Mouse (Mus musculus) limb, embryonic 15.5 days (tissue): ENCODE data around the gene Grik3. TPM values are rescaled to one million over a fixed set of nuclear protein-coding genes. Genes with fewer than 3 reads are reported as not detected.

ENCODE experiments used
- ATAC-seq: fragments of 200-750 bp; cut with Nextera tagmentation; 2 replicates; pipeline ENCODE4 v1.8.0; 2017; ENCODE audit warnings: low read depth, moderate TSS enrichment; ENCODE audit not compliant: insufficient number of reproducible peaks, low FRiP score, low TSS enrichment
- H3K27ac ChIP-seq: fragments of 300-500 bp; sonication (generic); 2 replicates; pipeline ENCODE4 v1.5.1; 2015; ENCODE audit warnings: moderate library complexity, mild to moderate bottlenecking, inconsistent platforms
- H3K27me3 ChIP-seq: fragments of 300-500 bp; sonication (generic); 2 replicates; pipeline ENCODE4 v1.6.1; 2015; ENCODE audit warnings: inconsistent platforms
- H3K36me3 ChIP-seq: fragments of 300-500 bp; sonication (generic); 2 replicates; pipeline ENCODE4 v1.6.1; 2015; ENCODE audit warnings: inconsistent platforms
- H3K4me1 ChIP-seq: fragments of 300-500 bp; sonication (generic); 2 replicates; pipeline ENCODE4 v1.6.1; 2015; ENCODE audit warnings: inconsistent platforms
- H3K4me2 ChIP-seq: fragments of 300-500 bp; sonication (generic); 2 replicates; pipeline ENCODE4 v1.6.1; 2015; ENCODE audit warnings: mild to moderate bottlenecking, inconsistent platforms
- H3K4me3 ChIP-seq: fragments of 300-500 bp; sonication (generic); 2 replicates; pipeline ENCODE4 v1.5.1; 2015; ENCODE audit warnings: mild to moderate bottlenecking, inconsistent platforms
- H3K9ac ChIP-seq: fragments of 300-500 bp; sonication (generic); 2 replicates; pipeline ENCODE4 v1.6.1; 2015; ENCODE audit warnings: inconsistent platforms
- H3K9me3 ChIP-seq: fragments of 300-500 bp; sonication (generic); 2 replicates; pipeline ENCODE4 v1.6.1; 2016; ENCODE audit warnings: inconsistent platforms
- WGBS: fragments of 180-500 bp; shearing (Covaris S2); methylation state at CpG from one replicate; pipeline ENCODE4 v1.1.7; 2015; 5-methylcytosine and 5-hydroxymethylcytosine counted together
- polyA plus RNA-seq: library from polyadenylated mRNA; unstranded; fragments of >200 nt; fragmentation: Nextera tagmentation; extraction: Ambion mirVana; gene quantifications from 2 replicates; pipeline ENCODE4 v1.2.1, GENCODE M21; 2015

Gene Grik3
- polyA plus RNA-seq, 1 experiment from 2014 or later, result 0.38 TPM

- Histone ChIP-seq H3K4me2 (no peak overlapping the region), H3K4me1 (no peaks in the 10 kb centered on the region), H3K27me3 (peaks cover 49% of the 10 kb centered on the region), H3K9me3 (no peaks in the 10 kb centered on the region), H3K4me3 (no peak overlapping the region), H3K36me3 (no peaks in the 10 kb centered on the region), H3K9ac (no peak overlapping the region), H3K27ac (no peak overlapping the region)
- ATAC-seq, result no peak
- 37% methylated on average over 14 of the region's 14 CpGs for WGBS
Measured at GRCm38 (mm10) chr4:125556405-125557308, 66.2 kb downstream of the Grik3 start.

- ATAC-seq, result no peak
- H3K4me3 ChIP-seq, result no peak overlapping the region
- H3K4me1 ChIP-seq, result peaks cover 6% of the 10 kb centered on the region; the same call in 1 of the 2 replicates
- peaks cover 66% of the 10 kb centered on the region for H3K27me3 ChIP-seq
- H3K9me3 ChIP-seq, result no peaks in the 10 kb centered on the region
- no peak overlapping the region for H3K9ac ChIP-seq
- 52% methylated on average over 5 of the region's 5 CpGs for WGBS
- H3K36me3 ChIP-seq, result no peaks in the 10 kb centered on the region
- no peak overlapping the region for H3K4me2 ChIP-seq
- no peak overlapping the region for H3K27ac ChIP-seq
Measured at GRCm38 (mm10) chr4:125559564-125559963, 69.1 kb downstream of the Grik3 start.

- WGBS, result 22% methylated on average over 2 of the region's 2 CpGs
- Histone ChIP-seq H3K36me3 (no peaks in the 10 kb centered on the region), H3K4me2 (no peak overlapping the region), H3K27ac (no peak overlapping the region), H3K4me3 (no peak overlapping the region), H3K4me1 (peaks cover 6% of the 10 kb centered on the region; the same call in 1 of the 2 replicates), H3K9me3 (no peaks in the 10 kb centered on the region), H3K9ac (no peak overlapping the region), H3K27me3 (peaks cover 64% of the 10 kb centered on the region)
- no peak for ATAC-seq
Measured at GRCm38 (mm10) chr4:125560806-125561205, 70.3 kb downstream of the Grik3 start.

GRCm38 (mm10) chr4:125563579-125563978 is 73.1 kb downstream of the Grik3 start:
- H3K27ac ChIP-seq, result no peak overlapping the region
- H3K4me2 ChIP-seq, result no peak overlapping the region
- H3K9ac ChIP-seq, result no peak overlapping the region
- ATAC-seq, result no peak
- WGBS, result 64% methylated on average over 10 of the region's 10 CpGs
- H3K9me3 ChIP-seq, result no peaks in the 10 kb centered on the region
- peaks cover 52% of the 10 kb centered on the region for H3K27me3 ChIP-seq
- peaks cover 6% of the 10 kb centered on the region; the same call in 1 of the 2 replicates for H3K4me1 ChIP-seq
- no peak overlapping the region for H3K4me3 ChIP-seq
- H3K36me3 ChIP-seq, result no peaks in the 10 kb centered on the region

- Histone ChIP-seq H3K27me3 (peaks cover 46% of the 10 kb centered on the region), H3K9me3 (no peaks in the 10 kb centered on the region), H3K9ac (no peak overlapping the region), H3K4me1 (peaks cover 6% of the 10 kb centered on the region; the same call in 1 of the 2 replicates), H3K27ac (no peak overlapping the region), H3K36me3 (no peaks in the 10 kb centered on the region), H3K4me2 (no peak overlapping the region), H3K4me3 (no peak overlapping the region)
- WGBS, result 28% methylated on average over 17 of the region's 17 CpGs
- ATAC-seq, result no peak
Measured at GRCm38 (mm10) chr4:125564008-125564710, 73.7 kb downstream of the Grik3 start.

- Histone ChIP-seq H3K36me3 (no peaks in the 10 kb centered on the region), H3K4me1 (peaks cover 6% of the 10 kb centered on the region; the same call in 1 of the 2 replicates), H3K27me3 (peaks cover 41% of the 10 kb centered on the region), H3K9me3 (no peaks in the 10 kb centered on the region), H3K4me3 (no peak overlapping the region), H3K27ac (no peak overlapping the region), H3K4me2 (no peak overlapping the region), H3K9ac (no peak overlapping the region)
- no peak for ATAC-seq
- 43% methylated on average over 8 of the region's 8 CpGs for WGBS
Measured at GRCm38 (mm10) chr4:125565711-125566439, 75.4 kb downstream of the Grik3 start.

- Histone ChIP-seq H3K27ac (no peak overlapping the region), H3K36me3 (no peaks in the 10 kb centered on the region), H3K9me3 (no peaks in the 10 kb centered on the region), H3K4me2 (no peak overlapping the region), H3K4me1 (peaks cover 10% of the 10 kb centered on the region), H3K4me3 (no peak overlapping the region), H3K9ac (no peak overlapping the region), H3K27me3 (peaks cover 48% of the 10 kb centered on the region)
- 80% methylated on average over 6 of the region's 6 CpGs for WGBS
- no peak for ATAC-seq
Measured at GRCm38 (mm10) chr4:125568210-125568609, 77.7 kb downstream of the Grik3 start.

GRCm38 (mm10) chr4:125571651-125572311 is 81.3 kb downstream of the Grik3 start:
- Histone ChIP-seq H3K27me3 (peaks cover 60% of the 10 kb centered on the region), H3K4me2 (no peak overlapping the region), H3K9ac (no peak overlapping the region), H3K9me3 (no peaks in the 10 kb centered on the region), H3K36me3 (no peaks in the 10 kb centered on the region), H3K4me1 (peaks cover 4% of the 10 kb centered on the region), H3K4me3 (no peak overlapping the region), H3K27ac (no peak overlapping the region)
- WGBS, result 24% methylated on average over 12 of the region's 12 CpGs
- ATAC-seq, result no peak

- no peak overlapping the region for H3K4me2 ChIP-seq
- peaks cover 60% of the 10 kb centered on the region for H3K27me3 ChIP-seq
- H3K4me3 ChIP-seq, result no peak overlapping the region
- no peaks in the 10 kb centered on the region for H3K36me3 ChIP-seq
- 4% methylated on average over 5 of the region's 5 CpGs for WGBS
- peaks cover 4% of the 10 kb centered on the region for H3K4me1 ChIP-seq
- H3K27ac ChIP-seq, result no peak overlapping the region
- H3K9ac ChIP-seq, result no peak overlapping the region
- no peak for ATAC-seq
- no peaks in the 10 kb centered on the region for H3K9me3 ChIP-seq
Measured at GRCm38 (mm10) chr4:125572312-125572663, 81.8 kb downstream of the Grik3 start.

GRCm38 (mm10) chr4:125573000-125573399 is 82.5 kb downstream of the Grik3 start:
- H3K9ac ChIP-seq, result no peak overlapping the region
- no peak overlapping the region for H3K4me3 ChIP-seq
- H3K36me3 ChIP-seq, result no peaks in the 10 kb centered on the region
- WGBS, result 5% methylated on average over 5 of the region's 5 CpGs
- no peaks in the 10 kb centered on the region for H3K9me3 ChIP-seq
- no peak for ATAC-seq
- peaks cover 4% of the 10 kb centered on the region for H3K4me1 ChIP-seq
- H3K4me2 ChIP-seq, result no peak overlapping the region
- H3K27ac ChIP-seq, result no peak overlapping the region
- peaks cover 60% of the 10 kb centered on the region for H3K27me3 ChIP-seq

- Histone ChIP-seq H3K9ac (no peak overlapping the region), H3K27ac (no peak overlapping the region), H3K4me2 (no peak overlapping the region), H3K36me3 (no peaks in the 10 kb centered on the region), H3K4me3 (no peak overlapping the region), H3K9me3 (no peaks in the 10 kb centered on the region), H3K27me3 (peaks cover 62% of the 10 kb centered on the region), H3K4me1 (peaks cover 4% of the 10 kb centered on the region)
- no peak for ATAC-seq
- WGBS, result 8% methylated on average over 11 of the region's 11 CpGs
Measured at GRCm38 (mm10) chr4:125573951-125574675, 83.6 kb downstream of the Grik3 start.
